Mouse (Mus musculus) hindbrain, embryonic 14.5 days (tissue): ENCODE data around the gene Olfr1013. TPM values are rescaled to one million over a fixed set of nuclear protein-coding genes. Genes with fewer than 3 reads are reported as not detected.

ENCODE experiments used
- polyA plus RNA-seq: library from polyadenylated mRNA; unstranded; fragments of >200 nt; fragmentation: Nextera tagmentation; extraction: Ambion mirVana; gene quantifications from 2 replicates; pipeline ENCODE4 v1.2.1, GENCODE M21; 2014

The Olfr1013 gene
- polyA plus RNA-seq, 1 experiment from 2014 or later, result not detected

Other genes starting within 250 kb of the Olfr1013 start
- 0.13 and 0.29 TPM in 2 replicates for gene 4833423E24Rik, start 248.1 kb upstream of the Olfr1013 start, polyA plus RNA-seq
- gene Olfr996, start 187.9 kb upstream of the Olfr1013 start, polyA plus RNA-seq, result not detected in 2 replicates
- not detected in 2 replicates for gene Olfr998, start 178.2 kb upstream of the Olfr1013 start, polyA plus RNA-seq
- not detected in 2 replicates for gene Olfr1000, start 155.2 kb upstream of the Olfr1013 start, polyA plus RNA-seq
- gene Olfr1002, start 116.4 kb upstream of the Olfr1013 start, polyA plus RNA-seq, result not detected in 2 replicates
- not detected in 2 replicates for gene Olfr154, start 102.6 kb upstream of the Olfr1013 start, polyA plus RNA-seq
- gene Olfr1006, start 88.3 kb upstream of the Olfr1013 start, polyA plus RNA-seq, result not detected in 2 replicates
- gene Olfr1008, start 77.7 kb upstream of the Olfr1013 start, polyA plus RNA-seq, result not detected in 2 replicates
- gene Olfr1009, start 51.7 kb upstream of the Olfr1013 start, polyA plus RNA-seq, result not detected in 2 replicates
- not detected in 2 replicates for gene Olfr1012, start 4.3 kb upstream of the Olfr1013 start, polyA plus RNA-seq
- gene Olfr1014, start 5.6 kb downstream of the Olfr1013 start, polyA plus RNA-seq, result not detected in 2 replicates
- gene Olfr1015, start 14.9 kb downstream of the Olfr1013 start, polyA plus RNA-seq, result not detected in 2 replicates
- not detected in 2 replicates for gene Olfr1016, start 35.4 kb downstream of the Olfr1013 start, polyA plus RNA-seq
- gene Olfr1018, start 51.4 kb downstream of the Olfr1013 start, polyA plus RNA-seq, result not detected in 2 replicates
- gene Olfr1019, start 78.4 kb downstream of the Olfr1013 start, polyA plus RNA-seq, result not detected in 2 replicates
- gene Olfr1020, start 79.9 kb downstream of the Olfr1013 start, polyA plus RNA-seq, result not detected in 2 replicates
- gene Olfr1022, start 101.5 kb downstream of the Olfr1013 start, polyA plus RNA-seq, result not detected in 2 replicates
- not detected in 2 replicates for gene Olfr1023, start 118.5 kb downstream of the Olfr1013 start, polyA plus RNA-seq
- not detected in 2 replicates for gene Olfr1024, start 138.0 kb downstream of the Olfr1013 start, polyA plus RNA-seq
- gene Olfr1025-ps1, start 148.1 kb downstream of the Olfr1013 start, polyA plus RNA-seq, result not detected in 2 replicates
- not detected in 2 replicates for gene Olfr1026, start 154.5 kb downstream of the Olfr1013 start, polyA plus RNA-seq
- not detected in 2 replicates for gene Olfr1028, start 183.3 kb downstream of the Olfr1013 start, polyA plus RNA-seq
- gene Olfr1029, start 206.8 kb downstream of the Olfr1013 start, polyA plus RNA-seq, result not detected in 2 replicates
- gene Olfr1030, start 212.2 kb downstream of the Olfr1013 start, polyA plus RNA-seq, result not detected in 2 replicates
- not detected in 2 replicates for gene Olfr1031, start 223.2 kb downstream of the Olfr1013 start, polyA plus RNA-seq
- not detected in 2 replicates for gene Olfr1032, start 238.4 kb downstream of the Olfr1013 start, polyA plus RNA-seq